Mouse (Mus musculus) midbrain, embryonic 16.5 days (tissue): ENCODE measurements around the gene Palm2. TPM values are rescaled to one million over a fixed set of nuclear protein-coding genes. Genes with fewer than 3 reads are reported as not detected.

Experiments
- ATAC-seq: fragments of 200-750 bp; cut with Nextera tagmentation; 2 replicates; pipeline ENCODE4 v1.8.0; 2017; ENCODE audit warnings: moderate TSS enrichment
- H3K27ac ChIP-seq: fragments of 300-500 bp; sonication (generic); 2 replicates; pipeline ENCODE4 v1.5.1; 2014; ENCODE audit warnings: mild to moderate bottlenecking, low read length, mixed read lengths
- H3K27me3 ChIP-seq: fragments of 300-500 bp; sonication (generic); 2 replicates; pipeline ENCODE4 v1.6.1; 2014; ENCODE audit warnings: low read depth, low read length, mixed read lengths; ENCODE audit not compliant: control insufficient read depth, insufficient read depth
- H3K36me3 ChIP-seq: fragments of 300-500 bp; sonication (generic); 2 replicates; pipeline ENCODE4 v1.6.1; 2014; ENCODE audit warnings: mild to moderate bottlenecking, low read length, moderate library complexity, mixed read lengths; ENCODE audit not compliant: control insufficient read depth, insufficient read depth
- H3K4me1 ChIP-seq: fragments of 300-500 bp; sonication (generic); 2 replicates; pipeline ENCODE4 v1.6.1; 2014; ENCODE audit warnings: mild to moderate bottlenecking, low read length, mixed read lengths; ENCODE audit not compliant: control insufficient read depth, insufficient read depth
- H3K4me2 ChIP-seq: fragments of 300-500 bp; sonication (generic); 2 replicates; pipeline ENCODE4 v1.6.1; 2014; ENCODE audit warnings: mild to moderate bottlenecking, low read length, mixed read lengths
- H3K4me3 ChIP-seq: fragments of 300-500 bp; sonication (generic); 2 replicates; pipeline ENCODE4 v1.5.1; 2014; ENCODE audit warnings: low read depth, mild to moderate bottlenecking, low read length, moderate library complexity, mixed read lengths
- H3K9ac ChIP-seq: fragments of 300-500 bp; sonication (generic); 2 replicates; pipeline ENCODE4 v1.6.1; 2014; ENCODE audit warnings: low read depth, low read length, mixed read lengths
- H3K9me3 ChIP-seq: fragments of 300-500 bp; sonication (generic); replicated peaks from 2 replicates; pipeline ENCODE4 v1.6.1; 2014; ENCODE audit warnings: mild to moderate bottlenecking, low read length, mixed read lengths; ENCODE audit not compliant: control insufficient read depth, poor library complexity, severe bottlenecking
- WGBS: fragments of 180-500 bp; shearing (Covaris S2); extraction: QIAGEN DNeasy Blood & Tissue Kit; methylation state at CpG from one replicate; pipeline ENCODE4 v1.1.7; 2014; 5-methylcytosine and 5-hydroxymethylcytosine counted together
- polyA plus RNA-seq: library from polyadenylated mRNA; unstranded; fragments of >200 nt; fragmentation: Nextera tagmentation; extraction: Ambion mirVana; gene quantifications from 2 replicates; pipeline ENCODE4 v1.2.1, GENCODE M21; 2015

Gene Palm2
- polyA plus RNA-seq, 1 experiment from 2014 or later = 20.6 TPM

DNA sequence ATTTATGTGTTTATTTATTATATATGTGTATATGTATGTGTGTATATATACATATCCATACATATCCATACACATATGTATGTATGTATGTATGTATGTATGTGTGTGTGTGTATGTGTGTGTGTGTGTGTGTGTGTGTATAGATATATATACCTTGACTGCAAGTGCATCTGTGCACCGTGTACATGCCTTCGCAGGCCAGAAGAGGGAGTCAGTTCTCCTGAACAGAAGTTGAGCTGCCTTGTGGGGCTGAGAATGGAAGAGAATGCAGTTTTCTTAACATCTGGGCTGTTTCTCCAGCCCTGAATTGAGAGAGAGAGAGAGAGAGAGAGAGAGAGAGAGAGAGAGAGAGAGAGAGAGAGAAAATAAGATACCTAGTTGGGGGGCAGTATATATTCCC lies 289.6 kb downstream of the Palm2 start:
- Histone ChIP-seq H3K4me3 (no peak overlapping the region), H3K4me2 (no peak overlapping the region), H3K27me3 (no peaks in the 10 kb centered on the region), H3K9me3 (no peaks in the 10 kb centered on the region), H3K4me1 (no peaks in the 10 kb centered on the region), H3K36me3 (no peaks in the 10 kb centered on the region), H3K27ac (no peak overlapping the region), H3K9ac (no peak overlapping the region)
- no peak for ATAC-seq
- 66% methylated on average over 2 of the region's 2 CpGs for WGBS

DNA sequence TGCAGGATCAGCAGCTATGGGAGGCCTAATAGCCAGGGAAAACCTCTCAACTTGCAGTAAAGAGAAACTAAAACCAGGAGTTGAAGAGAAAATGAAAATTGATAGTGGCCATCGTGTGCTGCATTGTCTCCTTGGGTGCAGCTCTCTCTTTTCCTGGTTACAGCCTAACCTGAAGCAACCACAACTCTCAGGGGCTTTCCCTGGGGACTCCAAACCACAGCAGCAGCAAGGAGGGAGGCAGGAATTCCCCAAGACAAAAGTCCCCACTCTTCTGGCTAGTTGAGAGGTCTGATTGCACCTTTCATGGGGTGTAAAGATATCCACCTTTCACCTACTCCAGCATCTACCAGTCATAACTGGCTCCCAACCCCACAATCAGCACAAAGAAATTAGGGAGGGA lies 291.5 kb downstream of the Palm2 start:
- H3K36me3 ChIP-seq = no peaks in the 10 kb centered on the region
- H3K27ac ChIP-seq = no peak overlapping the region
- no peak overlapping the region for H3K4me2 ChIP-seq
- H3K4me3 ChIP-seq = no peak overlapping the region
- H3K27me3 ChIP-seq = no peaks in the 10 kb centered on the region
- no peak overlapping the region for H3K9ac ChIP-seq
- no peaks in the 10 kb centered on the region for H3K4me1 ChIP-seq
- WGBS = 85% methylated on average over 1 of the region's 1 CpGs
- ATAC-seq = no peak
- H3K9me3 ChIP-seq = no peaks in the 10 kb centered on the region

DNA sequence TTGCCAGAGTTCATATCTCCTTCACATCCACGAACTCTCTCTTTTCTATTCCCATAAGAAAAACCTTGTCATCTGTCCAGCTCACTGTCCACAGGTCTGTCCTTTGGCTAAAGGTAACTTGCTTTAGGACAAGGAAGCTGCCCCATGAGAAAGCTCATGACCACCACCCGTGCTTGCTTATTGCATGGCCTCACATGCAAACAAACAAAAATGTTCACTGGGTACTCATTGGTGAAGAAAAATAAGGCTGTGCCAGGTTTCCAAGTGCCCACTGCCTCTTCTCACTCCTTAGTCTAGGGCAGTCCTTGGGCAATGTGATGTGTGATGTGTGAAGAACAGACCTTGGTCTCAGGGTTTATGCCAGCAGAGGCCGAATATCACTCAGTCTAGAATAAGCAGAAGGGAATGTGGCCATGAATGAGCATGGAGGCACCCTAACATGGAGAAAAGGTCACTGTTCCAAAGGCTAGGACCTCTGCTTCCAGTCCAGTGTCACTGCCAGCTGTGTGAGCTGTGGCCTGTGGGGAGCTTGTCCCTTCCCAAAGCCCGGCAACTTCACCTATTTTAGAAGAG lies 294.6 kb downstream of the Palm2 start:
- Histone ChIP-seq H3K4me2 (no peak overlapping the region), H3K4me3 (no peak overlapping the region), H3K27me3 (no peaks in the 10 kb centered on the region), H3K27ac (no peak overlapping the region), H3K9ac (no peak overlapping the region), H3K36me3 (no peaks in the 10 kb centered on the region), H3K9me3 (no peaks in the 10 kb centered on the region), H3K4me1 (no peaks in the 10 kb centered on the region)
- 89% methylated on average over 4 of the region's 4 CpGs for WGBS
- no peak for ATAC-seq

GRCm38 (mm10) chr4:57730047-57730446 lies 296.0 kb downstream of the Palm2 start:
- Histone ChIP-seq H3K9ac (no peak overlapping the region), H3K4me2 (no peak overlapping the region), H3K4me3 (no peak overlapping the region), H3K36me3 (no peaks in the 10 kb centered on the region), H3K27ac (no peak overlapping the region), H3K4me1 (no peaks in the 10 kb centered on the region), H3K9me3 (no peaks in the 10 kb centered on the region), H3K27me3 (no peaks in the 10 kb centered on the region)
- WGBS = 93% methylated on average over 6 of the region's 6 CpGs
- ATAC-seq = no peak

DNA sequence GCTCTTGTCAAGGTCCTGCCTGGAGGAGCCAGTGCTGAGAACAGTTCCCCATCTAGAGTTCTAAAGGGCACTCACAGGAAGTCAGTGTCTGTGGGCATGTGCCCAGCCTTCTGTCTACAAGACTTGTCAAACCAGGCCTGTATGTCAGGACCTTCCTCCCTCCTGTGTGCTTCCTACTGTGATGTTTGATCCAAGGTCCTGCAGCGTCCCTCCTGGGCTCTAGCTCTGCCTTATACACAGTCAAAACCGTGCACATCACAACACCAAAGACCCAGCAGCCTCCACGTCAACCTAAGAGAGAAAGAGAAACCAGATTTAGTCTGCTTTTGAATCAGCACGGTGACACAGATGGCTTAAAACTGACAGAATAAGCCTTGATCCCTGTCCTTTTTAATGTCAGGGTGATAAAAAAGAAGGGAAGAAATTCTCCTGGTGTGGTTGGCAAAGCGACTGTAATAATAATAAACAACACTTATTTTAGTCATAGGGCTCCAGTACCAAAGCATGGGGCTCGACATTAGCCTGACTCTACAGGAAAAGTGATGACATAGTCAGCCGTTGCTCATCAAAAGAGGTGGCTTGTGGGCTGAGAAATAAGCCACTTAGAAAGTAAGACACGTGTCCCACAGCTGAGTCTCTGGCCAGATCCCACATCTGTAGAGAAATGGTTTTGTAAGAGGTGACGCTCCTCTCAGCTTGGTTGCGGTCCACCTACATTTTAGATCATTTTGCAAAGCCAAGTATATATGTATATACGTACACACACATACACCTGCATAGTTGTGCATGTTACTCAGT lies 297.0 kb downstream of the Palm2 start:
- Histone ChIP-seq H3K36me3 (no peaks in the 10 kb centered on the region), H3K9ac (no peak overlapping the region), H3K27me3 (no peaks in the 10 kb centered on the region), H3K4me2 (no peak overlapping the region), H3K9me3 (no peaks in the 10 kb centered on the region), H3K4me3 (no peak overlapping the region), H3K27ac (no peak overlapping the region), H3K4me1 (no peaks in the 10 kb centered on the region)
- 73% methylated on average over 11 of the region's 11 CpGs for WGBS
- ATAC-seq = no peak

- no peak for ATAC-seq
- Histone ChIP-seq H3K4me2 (no peak overlapping the region), H3K36me3 (no peaks in the 10 kb centered on the region), H3K27ac (no peak overlapping the region), H3K9me3 (no peaks in the 10 kb centered on the region), H3K4me3 (no peak overlapping the region), H3K9ac (no peak overlapping the region), H3K27me3 (no peaks in the 10 kb centered on the region), H3K4me1 (no peaks in the 10 kb centered on the region)
- 88% methylated on average over 5 of the region's 5 CpGs for WGBS
Observed at GRCm38 (mm10) chr4:57732351-57732750, 298.3 kb downstream of the Palm2 start.

DNA sequence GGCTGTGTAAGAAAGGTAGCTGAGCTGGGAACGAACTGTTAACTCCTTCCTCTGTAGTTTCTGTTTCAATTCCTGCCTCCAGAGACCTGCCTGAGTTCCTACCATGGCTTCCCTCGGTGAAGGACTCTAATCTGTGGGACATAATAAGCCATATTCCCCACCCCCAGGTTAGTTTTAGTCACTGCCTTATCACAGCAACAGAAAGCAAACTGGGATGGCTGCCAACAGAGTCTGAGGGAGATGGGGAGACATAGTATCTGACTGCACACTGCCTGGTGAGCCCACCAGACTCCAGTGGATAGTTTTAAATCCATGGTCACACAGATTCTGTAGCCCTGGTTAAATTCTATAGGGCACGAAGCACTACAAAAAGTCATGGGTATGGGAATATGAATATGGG lies 299.4 kb downstream of the Palm2 start:
- Histone ChIP-seq H3K4me1 (no peaks in the 10 kb centered on the region), H3K36me3 (no peaks in the 10 kb centered on the region), H3K27me3 (no peaks in the 10 kb centered on the region), H3K4me3 (no peak overlapping the region), H3K9me3 (no peaks in the 10 kb centered on the region), H3K4me2 (no peak overlapping the region), H3K9ac (no peak overlapping the region), H3K27ac (no peak overlapping the region)
- ATAC-seq = no peak
- WGBS = 75% methylated on average over 3 of the region's 3 CpGs

- 94% methylated on average over 5 of the region's 5 CpGs for WGBS
- H3K4me2 ChIP-seq = no peak overlapping the region
- H3K4me1 ChIP-seq = peaks cover 4% of the 10 kb centered on the region; the same call in 1 of the 2 replicates
- no peak for ATAC-seq
- no peak overlapping the region for H3K9ac ChIP-seq
- no peak overlapping the region for H3K4me3 ChIP-seq
- H3K27ac ChIP-seq = no peak overlapping the region
- no peaks in the 10 kb centered on the region for H3K36me3 ChIP-seq
- H3K27me3 ChIP-seq = no peaks in the 10 kb centered on the region
- no peaks in the 10 kb centered on the region for H3K9me3 ChIP-seq
Observed at GRCm38 (mm10) chr4:57735426-57735825, 301.4 kb downstream of the Palm2 start.

DNA sequence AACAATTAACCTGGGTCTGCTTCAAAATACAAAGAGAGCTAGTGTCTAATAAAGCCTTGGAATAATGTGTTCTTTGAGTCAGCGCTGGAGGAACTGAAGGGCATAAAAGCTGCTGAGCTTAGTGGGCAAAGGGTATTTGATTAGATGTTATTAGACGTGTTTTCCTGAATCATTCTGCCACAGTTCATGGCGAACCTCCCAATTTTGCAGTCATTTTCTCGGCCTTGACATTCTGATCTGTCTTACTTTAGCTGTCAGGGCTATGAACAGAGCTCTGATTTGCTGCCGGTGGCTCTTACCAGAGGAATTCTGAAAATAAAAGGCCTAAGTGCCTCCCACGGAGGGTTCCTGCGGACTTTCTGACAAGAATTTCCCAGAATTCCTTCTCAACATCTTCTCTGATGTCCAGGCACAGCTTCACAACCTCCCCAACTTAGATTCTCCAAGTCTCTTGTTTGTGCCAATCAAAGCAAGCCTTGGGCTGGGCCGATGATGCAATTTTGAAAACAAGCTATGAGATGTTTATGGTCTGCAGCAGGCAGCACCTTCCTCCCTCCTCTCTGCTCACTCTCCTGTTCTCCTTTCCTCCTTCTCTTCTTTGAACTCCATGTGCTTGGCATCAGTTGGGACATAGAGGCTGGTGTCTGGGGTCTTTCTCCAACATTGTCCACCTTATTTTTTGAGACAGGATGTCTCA lies 305.0 kb downstream of the Palm2 start:
- H3K27me3 ChIP-seq = no peaks in the 10 kb centered on the region
- H3K9me3 ChIP-seq = no peaks in the 10 kb centered on the region
- H3K4me1 ChIP-seq = peaks cover 4% of the 10 kb centered on the region; the same call in 1 of the 2 replicates
- no peak overlapping the region for H3K27ac ChIP-seq
- 27% methylated on average over 8 of the region's 8 CpGs for WGBS
- no peak overlapping the region for H3K4me2 ChIP-seq
- no peak overlapping the region for H3K9ac ChIP-seq
- no peak for ATAC-seq
- no peaks in the 10 kb centered on the region for H3K36me3 ChIP-seq
- no peak overlapping the region for H3K4me3 ChIP-seq
